Mouse (Mus musculus) erythroblast, adult 5-6 weeks (primary cell): ENCODE measurements around the gene Fgfr2. TPM values are rescaled to one million over a fixed set of nuclear protein-coding genes. Genes with fewer than 3 reads are reported as not detected.

Experiments used
- ATAC-seq: replicated peaks from 2 replicates; pipeline ENCODE4 v1.8.0; 2016; ENCODE audit warnings: moderate number of reproducible peaks, mild to moderate bottlenecking, moderate TSS enrichment, inconsistent platforms; ENCODE audit not compliant: poor library complexity, low FRiP score, severe bottlenecking
- total RNA-seq, 2 experiments: library from RNA; stranded (forward) in 1 of 2; stranded (reverse) in 1 of 2; fragments of 150-400 nt in 1 of 2; fragments of 200-764, 138-1000 nt in 1 of 2; gene quantifications; 2 replicates each; pipeline versions ENCODE4 v1.2.3 to v1.2.4; 2015 to 2017; ENCODE audit warnings: low replicate concordance in 2 of 2

Gene Fgfr2
- total RNA-seq, 2 experiments from 2014 or later = 4.8 TPM; not detected in 1

GRCm38 (mm10) chr7:132106891-132107290 is 1016.3 kb downstream of the Fgfr2 start:
- ATAC-seq = no peak

DNA sequence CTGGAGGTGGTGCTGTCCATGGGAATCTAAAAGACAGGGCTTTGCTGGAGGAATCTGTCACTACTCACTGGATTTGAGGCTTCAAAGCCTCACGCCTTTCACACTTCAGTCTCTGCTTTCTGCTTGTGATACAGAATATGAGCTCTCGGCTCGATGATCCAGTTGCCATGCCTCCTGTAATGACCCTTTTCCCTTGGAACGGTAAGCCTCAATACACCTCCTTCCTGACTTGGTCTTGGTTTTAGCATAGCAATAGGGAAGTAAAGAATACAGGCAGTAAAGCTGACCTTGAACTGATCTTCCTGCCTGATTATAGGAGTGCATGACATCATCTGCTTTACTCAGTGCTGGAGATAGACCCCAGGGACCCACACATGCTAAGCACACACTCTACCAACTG is 1017.8 kb downstream of the Fgfr2 start:
- ATAC-seq = no peak

- ATAC-seq = no peak
These were observed 1024.7 kb downstream of the Fgfr2 start for GRCm38 (mm10) chr7:132098441-132098840.

GRCm38 (mm10) chr7:132094666-132095065 is 1028.5 kb downstream of the Fgfr2 start:
- no peak for ATAC-seq

DNA sequence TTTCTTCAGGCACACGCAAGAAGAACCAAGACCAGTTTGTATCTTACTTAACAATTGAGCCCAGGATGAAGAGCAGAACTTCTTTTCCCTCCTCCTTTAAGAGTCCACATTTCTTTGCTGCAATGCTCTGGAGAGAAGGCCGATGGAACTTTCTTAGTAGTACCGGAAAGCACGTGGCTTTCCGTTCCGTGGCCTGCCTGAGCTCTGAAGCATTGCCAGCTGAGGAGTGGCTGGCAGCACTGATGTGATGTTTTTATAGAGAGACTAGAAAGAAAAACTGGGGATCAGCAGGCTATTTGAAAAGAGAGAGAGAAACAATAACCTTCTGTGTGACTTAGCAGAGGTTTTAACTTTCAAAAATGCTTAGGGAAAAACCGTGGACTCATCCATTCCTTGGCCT is 1031.6 kb downstream of the Fgfr2 start:
- no peak for ATAC-seq

DNA sequence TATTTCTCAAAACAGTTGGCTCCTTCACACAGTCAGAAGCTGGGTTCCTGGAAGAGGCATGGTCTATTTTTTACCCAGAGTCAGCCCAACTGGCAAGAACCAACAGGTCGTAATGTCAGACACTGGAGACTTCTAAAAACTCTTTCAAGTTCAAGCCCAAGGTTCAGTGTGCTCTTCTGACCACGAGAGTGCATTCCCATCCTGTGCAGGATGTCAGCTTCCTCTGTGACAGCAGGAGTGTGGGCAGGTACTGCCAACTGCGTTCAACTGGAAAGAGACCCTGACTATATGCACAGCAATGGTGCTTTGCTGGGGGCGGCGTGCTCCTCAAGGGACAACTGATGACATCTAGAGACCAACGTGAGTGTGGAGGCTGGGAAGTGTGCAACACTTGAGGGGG is 1034.5 kb downstream of the Fgfr2 start:
- ATAC-seq = no peak

GRCm38 (mm10) chr7:132088181-132088580 is 1035.0 kb downstream of the Fgfr2 start:
- ATAC-seq = no peak

DNA sequence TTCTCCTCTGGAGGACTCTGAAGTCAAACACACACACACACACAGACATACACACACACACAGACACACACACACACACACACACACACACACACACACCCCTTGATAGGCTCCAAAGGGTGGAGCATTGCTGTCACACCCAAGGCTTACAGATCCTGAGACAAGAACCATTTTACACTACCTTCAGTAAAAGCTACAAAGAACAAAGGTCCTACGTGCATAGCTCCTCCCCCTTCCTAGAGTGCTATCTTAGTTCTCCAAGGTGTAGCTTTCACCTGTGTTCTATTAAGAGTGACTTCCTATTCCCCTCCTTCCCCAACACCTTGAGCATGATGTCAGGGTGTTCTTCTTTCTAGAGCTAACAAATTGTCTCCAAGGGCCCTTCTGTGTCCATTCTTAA is 1047.3 kb downstream of the Fgfr2 start:
- ATAC-seq = no peak

DNA sequence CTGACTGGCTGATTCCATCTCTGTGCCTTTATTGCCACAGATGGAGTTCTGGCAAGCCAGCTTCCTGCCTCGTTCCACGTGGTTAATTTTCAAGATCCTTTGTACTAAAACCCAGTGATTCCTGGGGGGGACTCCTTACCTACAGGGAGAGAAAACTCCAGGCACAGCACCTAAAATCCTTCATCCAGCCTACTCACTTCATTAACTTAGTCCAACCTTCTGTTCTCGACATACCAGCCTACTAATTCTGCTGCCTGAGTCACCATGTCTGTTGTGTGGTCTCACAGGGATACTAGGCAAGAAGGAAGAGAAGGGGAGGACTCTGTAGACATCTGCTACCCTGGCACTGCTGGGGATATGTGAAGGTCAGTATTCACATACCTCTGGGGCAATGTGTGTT is 1048.6 kb downstream of the Fgfr2 start:
- no peak for ATAC-seq

DNA sequence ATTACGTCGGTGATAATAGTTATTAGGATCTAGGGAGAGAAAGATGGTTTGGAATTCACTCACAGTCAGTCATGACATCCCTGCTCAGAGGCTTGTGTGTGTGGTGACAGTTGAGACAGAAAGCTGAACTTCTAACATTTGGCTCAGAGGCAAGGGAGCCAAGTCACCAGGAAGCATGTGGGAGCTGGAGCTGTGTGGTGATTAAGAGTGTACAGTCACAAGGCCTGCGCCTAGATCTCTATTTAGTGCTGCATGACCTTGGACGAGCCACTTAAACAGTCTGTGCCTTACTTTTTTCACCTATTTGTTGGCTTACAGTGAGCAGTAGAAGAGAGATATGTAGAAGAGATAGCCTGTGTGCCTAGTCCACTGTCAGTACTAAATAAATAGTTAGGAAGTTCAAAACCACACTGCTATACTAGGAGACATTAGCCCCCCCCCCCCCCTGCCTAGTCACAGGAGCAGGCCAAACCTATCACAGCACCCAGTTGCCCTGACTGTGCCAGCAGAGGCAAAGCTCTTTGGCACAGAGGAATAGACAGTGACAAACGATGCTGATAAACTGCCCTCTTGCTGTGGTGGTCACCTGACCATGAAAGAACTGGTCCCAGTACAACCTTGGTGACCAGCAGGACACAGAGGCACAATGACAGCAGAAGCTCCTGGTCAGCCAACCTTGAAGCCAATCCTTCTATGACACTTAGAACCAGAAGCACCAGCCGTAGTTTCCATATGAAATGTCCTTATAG is 1052.1 kb downstream of the Fgfr2 start:
- no peak for ATAC-seq

DNA sequence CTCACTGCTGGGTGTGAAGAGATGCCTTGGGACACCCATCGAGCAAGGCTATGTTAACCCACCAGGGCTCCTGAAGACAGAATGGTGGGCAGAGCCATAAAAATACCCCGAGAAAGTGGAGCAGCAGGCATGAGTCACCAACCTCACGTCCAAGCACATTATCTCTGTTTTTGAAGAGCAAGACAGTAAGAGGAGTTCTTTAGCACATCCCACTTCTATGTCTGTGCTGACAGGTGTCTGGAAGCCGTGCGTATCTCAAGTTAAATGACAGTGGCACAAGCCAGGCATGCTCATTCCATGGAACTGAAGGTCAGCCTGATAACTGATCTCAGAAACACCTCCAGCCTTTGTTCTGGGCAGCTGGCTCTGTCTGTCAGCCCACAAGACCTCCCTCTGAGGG is 1055.2 kb downstream of the Fgfr2 start:
- no peak for ATAC-seq

DNA sequence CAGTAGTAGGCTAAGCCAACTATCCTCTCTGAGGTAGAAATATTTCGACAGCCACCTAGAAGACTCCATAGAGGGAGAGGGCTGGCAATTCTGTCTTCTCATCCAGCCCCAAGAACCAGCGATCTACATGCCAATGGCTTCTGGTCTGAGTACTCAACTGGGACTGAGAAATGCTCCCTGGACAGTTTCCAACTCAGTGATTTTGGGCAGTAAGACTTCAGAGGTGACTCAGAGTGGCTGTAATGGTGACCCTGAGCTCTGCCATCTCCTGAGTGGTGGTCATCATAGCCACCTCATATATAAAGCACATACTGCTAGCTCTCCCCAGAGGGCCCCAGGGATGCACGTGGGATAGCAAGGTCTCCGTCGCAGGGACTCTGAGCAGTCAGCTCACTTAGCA is 1055.6 kb downstream of the Fgfr2 start:
- ATAC-seq = no peak

GRCm38 (mm10) chr7:132060116-132060515 is 1063.0 kb downstream of the Fgfr2 start:
- no peak for ATAC-seq

DNA sequence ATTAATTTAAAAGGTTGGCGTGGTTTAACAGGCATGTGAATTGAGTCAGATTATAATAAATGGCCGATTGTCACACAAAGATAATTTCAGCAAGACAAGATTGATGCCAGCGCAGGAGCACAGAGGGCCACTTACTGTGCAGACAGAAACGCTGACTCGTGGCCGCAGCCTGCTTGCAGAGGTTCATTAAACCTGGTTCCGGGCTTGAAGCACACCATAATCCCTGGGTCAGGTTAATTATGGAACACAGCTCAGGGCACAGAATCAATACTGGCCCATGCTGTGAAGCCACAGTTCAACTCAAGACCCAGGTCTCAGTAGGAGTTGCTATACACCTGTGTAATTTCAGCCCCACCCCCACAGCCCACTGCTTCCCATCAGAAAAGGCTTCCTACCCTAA is 1066.6 kb downstream of the Fgfr2 start:
- ATAC-seq = no peak

- ATAC-seq = no peak
These were observed 1076.5 kb downstream of the Fgfr2 start for GRCm38 (mm10) chr7:132046662-132047061.

DNA sequence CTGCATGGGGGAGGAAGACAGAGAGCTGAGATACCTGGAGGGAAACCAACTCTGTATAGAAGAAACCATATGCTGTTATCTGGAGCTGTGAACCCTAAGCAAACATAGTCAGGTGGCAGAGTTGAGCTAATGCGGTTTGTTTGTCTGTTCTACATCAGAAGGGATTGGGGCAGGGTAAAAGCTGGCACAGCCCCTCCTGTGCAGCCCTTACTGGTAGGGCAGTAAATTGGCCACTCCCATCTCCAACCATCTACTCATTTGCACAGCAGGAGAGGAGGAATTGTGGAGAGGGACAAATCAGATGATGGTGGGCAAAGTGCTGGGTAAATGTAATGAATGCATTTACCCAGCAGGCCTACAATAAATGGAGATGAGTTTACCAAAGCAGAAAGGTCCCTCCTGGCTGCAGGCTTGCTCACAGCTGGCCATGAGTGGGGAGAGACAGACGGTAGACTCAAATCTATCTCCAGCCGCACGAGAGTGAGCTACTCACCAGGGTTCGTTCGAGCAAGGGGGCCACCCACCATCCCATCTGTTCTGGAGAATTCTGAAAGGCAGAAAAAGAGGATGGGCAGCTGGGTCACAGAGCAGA is 1091.1 kb downstream of the Fgfr2 start:
- ATAC-seq = no peak

DNA sequence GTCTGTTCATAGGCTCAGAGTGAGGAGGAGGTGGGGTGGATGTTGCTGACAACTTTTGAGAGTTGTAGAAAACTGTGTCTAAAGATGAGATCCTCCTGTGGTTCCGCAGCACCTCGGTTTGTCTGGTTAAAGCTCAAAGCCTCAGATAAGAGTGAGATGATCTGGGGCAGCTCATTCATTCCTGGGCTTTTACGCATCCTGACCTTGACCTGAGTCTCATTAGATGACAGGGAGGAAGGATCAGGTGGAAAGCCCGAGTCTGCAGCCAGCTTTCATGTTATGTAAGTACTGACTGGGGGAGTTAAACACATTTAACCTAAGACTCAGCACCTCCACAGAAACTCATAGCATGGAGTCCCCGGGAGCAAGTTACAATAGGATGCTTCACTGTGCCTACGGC is 1096.5 kb downstream of the Fgfr2 start:
- no peak for ATAC-seq

DNA sequence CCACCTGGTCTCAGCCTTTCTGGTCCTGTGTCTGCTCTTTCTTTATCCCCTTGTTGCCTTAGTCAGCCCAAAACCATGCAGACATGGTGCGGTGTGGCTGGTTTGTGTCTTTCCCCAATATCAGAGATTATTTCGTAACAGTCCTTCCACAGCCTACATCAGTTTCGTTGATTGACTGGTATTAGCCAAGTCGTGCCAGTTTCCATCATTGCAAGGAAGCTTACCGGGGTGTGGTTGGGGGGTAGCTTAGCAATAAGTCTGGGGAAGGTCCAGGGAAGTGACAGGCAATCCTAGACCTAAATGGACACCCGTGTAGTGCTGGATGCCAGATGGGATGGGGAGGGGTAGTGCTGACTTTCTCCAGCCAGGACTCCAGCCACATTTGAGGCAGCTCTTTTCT is 1097.6 kb downstream of the Fgfr2 start:
- ATAC-seq = no peak

GRCm38 (mm10) chr7:132015933-132016332 is 1107.2 kb downstream of the Fgfr2 start:
- ATAC-seq = no peak

- no peak for ATAC-seq
These were observed 1108.0 kb downstream of the Fgfr2 start for GRCm38 (mm10) chr7:132015193-132015592.

DNA sequence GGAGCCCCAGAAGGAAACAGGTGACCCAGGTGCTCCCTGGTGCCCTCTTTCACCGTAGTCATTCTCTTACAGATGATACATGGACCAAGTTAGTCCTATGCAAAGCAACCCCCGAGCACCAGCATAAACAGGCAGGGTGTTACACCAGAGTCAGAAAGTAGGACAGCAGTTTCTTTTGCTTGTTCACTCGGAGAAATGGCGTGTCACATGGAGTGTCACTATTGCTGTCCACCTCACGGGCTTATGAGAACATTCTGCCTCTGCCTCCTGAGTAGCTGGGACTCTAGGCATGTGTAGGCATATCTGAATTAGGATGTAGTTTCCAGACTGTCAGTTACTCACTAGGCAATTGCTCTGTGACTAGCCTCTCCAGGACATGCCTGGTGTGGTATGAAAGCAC is 1109.2 kb downstream of the Fgfr2 start:
- no peak for ATAC-seq
